Mouse (Mus musculus) CD8-positive naive resting alpha-beta T cell, adult 2 months (primary cell): ENCODE results near the gene Ccnyl1.

Experiments used
- DNase-seq, 2 experiments: peaks; one replicate each; pipeline ENCODE4 v3.0.0; 2022; ENCODE audit warnings: low read depth in 2 of 2, low spot score in 2 of 2

The Ccnyl1 gene

GRCm38 (mm10) chr1:64695156-64695555 lies 4.9 kb downstream of the Ccnyl1 start:
- DNase-seq = no peak

- no peak for DNase-seq
Observed at GRCm38 (mm10) chr1:64701780-64702179, 11.5 kb downstream of the Ccnyl1 start.

GRCm38 (mm10) chr1:64705230-64705629 lies 15.0 kb downstream of the Ccnyl1 start:
- DNase-seq = peak; percentile 35 to 65

GRCm38 (mm10) chr1:64706610-64707009 lies 16.4 kb downstream of the Ccnyl1 start:
- no peak for DNase-seq

- peak in 1 of 2 experiments; percentile 21 for DNase-seq
Observed at GRCm38 (mm10) chr1:64709891-64710290, 19.6 kb downstream of the Ccnyl1 start.

- DNase-seq = no peak
Observed at GRCm38 (mm10) chr1:64712006-64712760, 21.9 kb downstream of the Ccnyl1 start.

GRCm38 (mm10) chr1:64715458-64715857 lies 25.2 kb downstream of the Ccnyl1 start:
- no peak for DNase-seq

- no peak for DNase-seq
Observed at GRCm38 (mm10) chr1:64716589-64717304, 26.5 kb downstream of the Ccnyl1 start.

- no peak for DNase-seq
Observed at GRCm38 (mm10) chr1:64717504-64717903, 27.2 kb downstream of the Ccnyl1 start.

- DNase-seq = no peak
Observed at GRCm38 (mm10) chr1:64721034-64721587, 30.9 kb downstream of the Ccnyl1 start.

- no peak for DNase-seq
Observed at GRCm38 (mm10) chr1:64730046-64730445, 39.8 kb downstream of the Ccnyl1 start.

- no peak for DNase-seq
Observed at GRCm38 (mm10) chr1:64731341-64732020, 41.2 kb downstream of the Ccnyl1 start.

- DNase-seq = no peak
Observed at GRCm38 (mm10) chr1:64732161-64732560, 41.9 kb downstream of the Ccnyl1 start.

- DNase-seq = no peak
Observed at GRCm38 (mm10) chr1:64732637-64733200, 42.5 kb downstream of the Ccnyl1 start.

- no peak for DNase-seq
Observed at GRCm38 (mm10) chr1:64733453-64734245, 43.4 kb downstream of the Ccnyl1 start.

- no peak for DNase-seq
Observed at GRCm38 (mm10) chr1:64734771-64735750, 44.8 kb downstream of the Ccnyl1 start.

- DNase-seq = peak; percentile 14 to 39
Observed at GRCm38 (mm10) chr1:64735781-64736680, 45.8 kb downstream of the Ccnyl1 start.
